Mouse (Mus musculus) left cerebral cortex, postnatal 14 days (tissue): Measurements from ENCODE around the gene Atad3a. TPM values are rescaled to one million over a fixed set of nuclear protein-coding genes. Genes with fewer than 3 reads are reported as not detected.
"Not testable (repeated sequence)": the region's sequence is repeated elsewhere in the genome, so short reads cannot be mapped to it uniquely, and the experiment has no call there.

ENCODE experiments used
- DNase-seq, 2 experiments: peaks; one replicate each; pipeline ENCODE4 v3.0.0; 2021 to 2022; ENCODE audit warnings: low spot score in 2 of 2, mixed read lengths in 1 of 2
- intact Hi-C: fragments of 180-260 bp; cut with DNase I; formaldehyde crosslinking; loops from one replicate; pipeline ENCODE4 v1.15.1; 2025
- long read RNA-seq, 2 experiments: library from polyadenylated mRNA; stranded (forward); transcript quantifications; one replicate each; pipeline ENCODE4 v2.0.0; 2021
- total RNA-seq, 2 experiments: library from RNA; stranded (reverse); gene quantifications; 2 replicates each; pipeline ENCODE4 v1.2.3; 2021

Gene Atad3a
- 10 to 100 TPM; 52.3 to 53.2 TPM for total RNA-seq
- long read RNA-seq, experiment 1, transcript Atad3a-201 (16 exons, 2,413 nt): major isoform, 57 of 70 reads
- long read RNA-seq, experiment 1, partial matches to known transcripts: 1 of 70 reads
- long read RNA-seq, experiment 1, other reads (novel, unspliced or antisense): 11 of 70 reads
- long read RNA-seq, experiment 2, transcript Atad3a-201 (16 exons, 2,413 nt): major isoform, 41 of 65 reads
- long read RNA-seq, experiment 2, partial matches to known transcripts: 8 of 65 reads
- long read RNA-seq, experiment 2, other reads (novel, unspliced or antisense): 16 of 65 reads

- intact Hi-C loops: no loop called here
Observed at GRCm38 (mm10) chr4:155760613-155761355, at the start of gene Atad3a. Gene Atad3a (minus strand): TSS chr4:155761093.

GRCm38 (mm10) chr4:155807841-155808240, 46.9 kb upstream of the Atad3a start:
- DNase-seq: no peak
- intact Hi-C loops: no loop called here

More at GRCm38 (mm10) chr4:155760613-155761355, at the start of gene Atad3a:
- DNase-seq: peak; percentile 98 to 99

- peak; percentile 95 to 98 for DNase-seq
- intact Hi-C loops: no loop called here
Observed at GRCm38 (mm10) chr4:155803340-155804041, 42.6 kb upstream of the Atad3a start.

GRCm38 (mm10) chr4:155802741-155803339, 41.9 kb upstream of the Atad3a start, which contains the start of gene Mrpl20:
Gene Mrpl20 (plus strand): TSS chr4:155802878.
- intact Hi-C loops: no loop called here
- no peak for DNase-seq

- DNase-seq: no peak
- intact Hi-C loops: no loop called here
Observed at GRCm38 (mm10) chr4:155802075-155802474, 41.2 kb upstream of the Atad3a start.

- intact Hi-C loops: no loop called here
- no peak for DNase-seq
Observed at GRCm38 (mm10) chr4:155793730-155794129, 32.8 kb upstream of the Atad3a start.

- intact Hi-C loops: no loop called here
- no peak for DNase-seq
Observed at GRCm38 (mm10) chr4:155791240-155791933, 30.5 kb upstream of the Atad3a start.

GRCm38 (mm10) chr4:155790650-155791161, 29.8 kb upstream of the Atad3a start:
- DNase-seq: no peak
- intact Hi-C loops: no loop called here

GRCm38 (mm10) chr4:155790021-155790489, 29.2 kb upstream of the Atad3a start, which contains the start of gene Ankrd65:
Gene Ankrd65 (plus strand): TSS chr4:155790439.
- DNase-seq: no peak
- intact Hi-C loops: no loop called here

GRCm38 (mm10) chr4:155788833-155789232, 27.9 kb upstream of the Atad3a start:
- intact Hi-C loops, DNase-seq: not testable (repeated sequence)

GRCm38 (mm10) chr4:155788300-155788699, 27.4 kb upstream of the Atad3a start:
- DNase-seq: no peak
- intact Hi-C loops: no loop called here

GRCm38 (mm10) chr4:155785819-155786218, 24.9 kb upstream of the Atad3a start, which contains the start of gene Tmem88b:
Gene Tmem88b (minus strand): TSS chr4:155785874.
- no peak for DNase-seq
- intact Hi-C loops: no loop called here

GRCm38 (mm10) chr4:155785246-155785645, 24.4 kb upstream of the Atad3a start:
- intact Hi-C loops: no loop called here
- no peak for DNase-seq

- peak; percentile 73 to 76 for DNase-seq
- intact Hi-C loops: no loop called here
Observed at GRCm38 (mm10) chr4:155784081-155784701, 23.3 kb upstream of the Atad3a start.

- intact Hi-C loops: no loop called here
- DNase-seq: no peak
Observed at GRCm38 (mm10) chr4:155783486-155784080, 22.7 kb upstream of the Atad3a start.

- intact Hi-C loops: no loop called here
- no peak for DNase-seq
Observed at GRCm38 (mm10) chr4:155780895-155781294, 20.0 kb upstream of the Atad3a start.

- intact Hi-C loops: no loop called here
- no peak for DNase-seq
Observed at GRCm38 (mm10) chr4:155779498-155779897, 18.6 kb upstream of the Atad3a start.

GRCm38 (mm10) chr4:155777816-155778215, 16.9 kb upstream of the Atad3a start:
- DNase-seq: no peak
- intact Hi-C loops: no loop called here
